Mouse (Mus musculus) yolk sac, embryonic 10.5 days (tissue): ENCODE data around the gene Bex3.
A peak's percentile ranks its signal among the peaks of the same experiment; 100 is the strongest.
"Not testable (repeated sequence)": the region's sequence is repeated elsewhere in the genome, so short reads cannot be mapped to it uniquely, and the experiment has no call there.

Experiments
- DNase-seq: peaks from one replicate; pipeline ENCODE4 v3.0.0-alpha.2; 2017; ENCODE audit warnings: low spot score

Gene Bex3

GRCm38 (mm10) chrX:136269743-136270392, at the start of gene Bex3:
TSS of gene Bex3 (plus strand) at chrX:136270253.
- not testable (repeated sequence) for DNase-seq

DNA sequence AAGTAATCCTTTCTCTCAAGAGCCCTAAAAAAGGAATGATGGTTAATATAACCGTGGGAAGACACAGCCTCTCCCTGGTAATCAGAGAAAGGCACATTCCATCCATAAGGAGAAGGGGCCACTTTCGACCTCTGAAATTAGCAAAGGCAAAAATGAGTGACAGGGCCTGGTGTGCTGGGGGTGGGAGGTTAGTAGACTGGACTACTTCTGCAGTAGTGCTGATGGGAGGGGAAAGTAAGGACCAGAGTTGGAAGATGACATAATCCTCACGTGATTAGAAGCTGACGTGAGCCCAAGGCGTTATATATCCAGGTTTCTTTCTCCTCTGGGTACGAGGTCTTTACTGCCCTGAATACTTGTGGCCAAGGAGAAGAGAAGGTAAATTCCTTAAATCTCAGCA, 46.3 kb upstream of the Bex3 start:
- no peak for DNase-seq

- no peak for DNase-seq
Measured at GRCm38 (mm10) chrX:136227768-136228167, 42.3 kb upstream of the Bex3 start.

DNA sequence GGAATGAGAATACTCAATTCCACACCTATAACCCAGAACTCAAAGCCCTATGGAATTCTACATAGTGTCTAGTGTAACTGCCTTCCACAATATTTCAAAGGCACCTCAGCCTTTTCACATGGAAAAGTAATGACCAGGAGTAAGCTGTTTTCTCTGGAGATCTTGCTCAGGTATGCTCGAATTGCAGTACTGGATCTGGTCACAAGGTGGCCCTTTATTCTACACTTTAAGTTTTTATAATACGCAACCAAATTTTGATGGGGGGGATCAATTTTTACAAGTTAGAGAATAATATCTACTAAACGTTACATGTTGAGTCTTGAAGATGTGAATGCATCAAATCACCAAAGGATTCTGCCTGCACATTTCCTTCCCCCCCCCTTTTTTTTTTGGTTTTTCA, 31.9 kb upstream of the Bex3 start:
- DNase-seq = no peak

DNA sequence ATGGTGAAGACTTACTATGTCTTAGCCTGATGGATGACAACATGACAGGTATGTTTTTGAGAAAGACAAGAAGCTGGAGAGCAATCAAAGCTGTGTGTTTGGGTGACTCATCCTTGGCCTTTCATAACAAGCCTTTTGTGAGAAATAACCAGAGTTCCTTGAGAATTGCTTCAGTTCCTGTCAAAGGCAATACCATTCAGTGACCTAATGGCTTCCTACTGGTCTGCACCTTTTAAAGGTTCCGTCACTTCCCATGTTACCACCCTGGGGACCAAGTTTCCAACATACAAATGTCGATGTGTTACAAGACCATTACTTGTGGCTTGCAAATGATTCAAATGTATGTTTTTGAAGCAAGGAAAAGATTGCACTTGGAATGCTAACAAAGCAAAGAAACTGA, 26.9 kb upstream of the Bex3 start:
- no peak for DNase-seq

DNA sequence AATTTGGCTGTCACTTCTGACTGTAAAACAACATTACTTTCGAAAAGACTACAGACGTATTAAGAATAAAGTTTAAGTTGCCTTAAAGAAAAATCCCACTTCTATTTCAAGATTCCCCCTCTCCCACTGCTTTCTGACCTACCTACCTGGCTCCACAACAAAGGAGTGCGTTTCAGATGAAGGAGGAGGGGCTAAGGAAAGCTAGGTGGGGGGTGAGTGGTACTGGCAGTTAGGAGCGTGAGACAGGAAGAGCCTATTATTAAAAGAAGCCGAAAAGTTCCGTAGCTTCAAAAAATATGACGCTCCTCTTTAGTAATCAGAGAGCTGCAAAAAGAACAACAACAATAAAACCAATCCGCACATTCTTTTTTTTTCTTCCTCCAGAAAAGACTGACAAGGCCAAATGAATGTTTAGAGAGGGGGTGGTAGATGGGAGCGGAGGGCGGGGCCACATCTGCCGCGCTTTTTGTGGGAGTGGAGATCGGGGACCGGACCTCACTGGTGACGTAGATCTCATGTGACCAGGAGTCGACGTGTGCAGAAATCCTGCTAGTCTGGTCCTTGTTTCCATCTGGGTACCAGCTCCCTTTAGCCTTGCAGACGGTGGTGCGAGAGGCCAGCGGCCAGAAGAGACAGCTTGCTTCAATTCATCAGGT, 25.4 kb upstream of the Bex3 start, which contains the start of gene Tceal9:
Gene Tceal9 (plus strand): TSS at position 506 of the 656 bp plus-strand sequence.
- peak; percentile 86 for DNase-seq

DNA sequence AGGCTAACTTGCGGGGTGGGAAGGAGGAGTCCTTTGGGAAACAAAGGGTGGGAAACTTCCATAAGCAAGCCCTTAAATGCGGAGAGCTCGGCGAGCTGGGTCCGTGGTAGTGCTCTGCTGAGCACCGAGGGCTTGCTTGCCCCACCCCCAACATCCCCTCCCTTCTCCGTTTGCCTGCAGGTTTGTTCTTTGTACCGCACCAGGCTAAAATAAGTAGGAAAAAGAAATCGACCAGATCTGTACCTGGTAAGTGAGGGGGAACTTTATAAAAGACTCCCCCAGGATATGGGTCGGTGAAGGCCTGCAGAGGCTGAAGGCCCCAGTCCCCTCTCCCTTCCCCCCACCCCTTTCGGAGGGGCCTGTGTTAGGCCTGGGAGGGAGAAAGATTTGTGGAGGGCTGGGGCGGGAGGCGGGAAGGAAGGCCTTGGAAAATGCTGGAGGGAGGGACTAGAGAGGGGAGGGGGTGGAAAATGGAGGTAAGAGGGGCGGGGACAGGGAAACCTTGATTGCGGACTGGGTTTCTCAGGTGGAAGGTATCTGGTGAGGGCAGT, 24.5 kb upstream of the Bex3 start:
- peak; percentile 84 for DNase-seq

DNA sequence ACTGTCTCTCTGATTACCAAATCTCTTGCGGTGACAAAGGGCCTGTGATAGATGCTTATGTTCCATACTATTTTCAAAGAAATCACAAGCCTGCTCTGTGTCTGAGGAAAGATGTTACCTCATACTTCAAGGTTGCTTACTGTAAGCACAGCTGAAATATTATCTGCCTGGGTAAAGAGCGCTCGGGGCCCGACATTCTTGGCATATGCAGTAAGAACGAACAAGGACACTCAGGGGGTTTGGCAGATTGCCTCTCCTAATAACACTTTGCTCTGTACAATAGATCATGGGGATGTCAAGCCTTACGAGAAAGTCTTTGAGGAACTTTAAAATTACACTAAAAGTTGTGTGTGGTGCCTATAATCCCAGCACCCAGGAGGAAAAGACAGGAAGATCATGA, 21.2 kb upstream of the Bex3 start:
- no peak for DNase-seq

- DNase-seq = no peak
Measured at GRCm38 (mm10) chrX:136249671-136250070, 20.4 kb upstream of the Bex3 start.

DNA sequence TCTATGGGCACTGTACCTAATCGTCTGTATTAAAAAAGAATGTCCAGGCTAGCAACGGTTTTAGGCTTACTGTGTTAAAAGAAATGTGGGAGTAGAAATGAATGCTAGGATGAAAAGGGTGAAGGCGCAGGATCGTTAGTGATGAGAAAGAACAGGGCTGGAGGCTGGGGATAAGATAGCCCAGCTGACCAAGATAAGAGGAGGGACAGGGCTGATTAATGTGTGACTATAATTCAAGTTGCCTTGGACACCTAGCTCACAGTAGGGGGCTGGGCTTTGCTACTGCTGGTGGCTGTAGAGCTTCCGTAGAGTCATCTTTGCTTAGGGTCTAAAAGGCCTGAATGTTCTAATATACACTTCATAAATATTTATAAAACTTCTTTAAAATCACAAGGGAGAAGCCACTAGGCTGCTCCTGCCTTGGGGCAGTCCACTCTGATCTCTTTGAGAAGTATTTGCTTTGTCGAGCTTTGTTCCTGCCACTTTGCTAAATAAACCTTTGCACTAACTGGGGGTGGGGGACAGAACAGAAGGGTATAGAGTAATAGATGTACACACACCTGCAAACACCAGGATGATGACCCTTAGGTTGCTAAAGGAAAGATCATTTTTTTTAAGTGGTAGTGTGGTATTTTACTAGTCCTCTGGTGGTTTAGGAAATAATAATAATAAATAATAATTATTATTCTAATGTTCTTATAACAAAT, 17.9 kb upstream of the Bex3 start:
- peak; percentile 53 for DNase-seq

GRCm38 (mm10) chrX:136267720-136268119, 2.3 kb upstream of the Bex3 start:
- DNase-seq = no peak

DNA sequence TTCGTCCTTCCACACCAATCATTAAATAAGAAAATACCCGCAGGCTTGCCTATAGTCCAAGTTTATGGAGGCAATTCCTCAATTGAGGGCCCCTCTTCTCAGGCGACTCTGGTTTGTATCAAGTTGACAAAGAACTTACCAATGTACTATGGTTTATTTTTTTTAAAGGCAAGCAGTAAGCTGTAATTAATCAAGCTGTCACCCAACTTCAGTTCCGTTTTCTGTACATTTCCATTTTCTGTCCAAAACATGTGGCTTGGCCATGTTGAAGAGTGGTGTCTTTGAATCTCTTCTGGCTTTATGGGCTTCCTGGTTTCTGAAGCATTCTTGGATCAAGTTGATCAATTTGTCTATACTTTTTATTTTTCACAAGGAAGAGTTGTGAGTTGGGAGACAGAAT, 1.9 kb upstream of the Bex3 start:
- DNase-seq = no peak

DNA sequence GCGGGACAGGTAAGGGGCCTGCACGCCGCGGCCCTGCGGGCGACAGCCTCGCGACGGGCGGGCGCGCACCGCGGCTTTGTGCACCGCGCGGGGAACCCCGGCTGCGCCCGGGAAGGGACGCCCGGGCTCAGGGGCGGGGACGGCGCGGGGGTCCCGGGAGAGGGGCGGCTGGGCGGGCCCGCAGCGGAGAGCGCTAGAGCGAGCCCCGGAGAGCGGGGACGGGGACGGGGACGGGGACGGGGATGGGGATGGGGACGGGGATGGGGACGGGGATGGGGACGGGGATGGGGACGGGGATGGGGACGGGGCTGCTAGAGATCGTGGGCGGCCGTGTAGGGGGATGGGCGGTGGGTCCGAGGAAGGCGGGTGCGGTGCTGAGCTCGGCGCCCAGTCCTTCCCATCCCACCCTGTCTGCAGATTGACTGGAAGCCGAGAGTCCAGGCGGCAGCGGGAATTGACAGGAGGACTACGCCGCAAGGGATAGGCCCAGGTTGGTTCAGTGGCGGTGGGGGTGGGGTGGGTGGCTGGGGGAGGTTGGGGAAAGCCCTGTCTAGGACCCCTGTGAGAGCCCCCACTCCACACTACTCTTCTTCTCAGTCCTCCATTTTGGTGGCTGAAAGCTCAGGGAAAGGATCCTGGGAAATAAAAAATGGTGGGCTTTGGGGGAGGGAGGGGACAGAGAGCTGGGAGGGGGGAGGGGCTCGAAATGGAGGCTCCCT, 499 bp downstream of the Bex3 start:
- DNase-seq = peak; percentile 34

DNA sequence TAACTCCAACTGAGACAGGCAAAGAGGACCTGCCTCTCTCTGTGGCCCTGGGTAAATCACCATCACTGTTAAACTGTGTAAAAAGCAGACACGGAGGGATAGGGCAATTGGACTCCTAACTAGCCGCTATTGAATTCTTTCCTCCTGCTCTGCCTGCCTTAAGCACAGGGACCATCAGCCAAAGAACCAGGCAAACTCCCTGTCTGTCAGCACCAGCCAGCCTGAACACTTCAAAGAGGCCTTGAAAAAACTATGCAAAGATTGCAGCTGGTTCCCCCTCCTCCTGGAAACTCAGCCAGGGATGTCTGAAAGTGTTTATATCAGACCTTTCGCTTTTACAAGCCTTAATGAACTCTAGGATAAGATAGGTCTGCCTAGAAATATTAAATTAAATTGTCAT, 4.5 kb downstream of the Bex3 start:
- DNase-seq = no peak

DNA sequence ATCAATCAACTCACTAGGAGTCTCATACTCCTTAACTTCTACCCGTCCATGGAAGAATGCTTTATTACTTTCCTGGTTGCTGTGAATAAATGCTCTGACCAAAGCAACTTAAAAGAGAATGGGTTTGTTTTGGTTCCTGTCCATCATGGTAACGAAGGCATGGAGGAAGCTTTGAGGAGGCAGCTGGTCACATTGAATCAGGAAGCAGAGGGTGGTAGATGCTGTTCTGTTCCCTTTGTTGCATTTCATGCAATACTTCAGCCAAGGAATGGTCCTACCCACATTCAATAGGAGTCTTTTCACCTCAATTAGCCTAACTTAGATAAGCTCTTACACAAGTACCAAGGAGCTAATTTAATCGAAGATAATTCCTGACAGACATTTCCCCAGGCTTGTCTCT, 5.3 kb downstream of the Bex3 start:
- DNase-seq = no peak

DNA sequence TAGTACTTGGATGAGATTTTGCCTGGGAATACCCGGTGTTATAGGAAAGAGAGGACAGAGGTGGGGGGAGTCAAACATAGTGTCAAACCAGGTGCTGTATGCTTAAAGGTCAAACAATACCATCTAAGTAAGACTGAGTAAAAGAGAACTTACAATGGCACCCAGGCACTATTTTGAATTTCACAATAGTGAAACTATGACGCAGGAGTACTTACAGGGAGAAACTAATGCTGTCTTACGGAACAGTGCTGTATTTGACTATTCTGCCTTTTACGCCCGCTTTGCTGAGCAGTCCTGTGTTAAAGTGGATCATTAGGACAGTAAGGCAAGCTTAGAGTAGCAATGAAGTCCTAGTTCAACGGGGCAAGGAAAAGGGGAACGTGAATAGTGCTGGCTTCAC, 7.5 kb downstream of the Bex3 start:
- no peak for DNase-seq

- DNase-seq = no peak
Measured at GRCm38 (mm10) chrX:136278401-136278800, 8.3 kb downstream of the Bex3 start.

DNA sequence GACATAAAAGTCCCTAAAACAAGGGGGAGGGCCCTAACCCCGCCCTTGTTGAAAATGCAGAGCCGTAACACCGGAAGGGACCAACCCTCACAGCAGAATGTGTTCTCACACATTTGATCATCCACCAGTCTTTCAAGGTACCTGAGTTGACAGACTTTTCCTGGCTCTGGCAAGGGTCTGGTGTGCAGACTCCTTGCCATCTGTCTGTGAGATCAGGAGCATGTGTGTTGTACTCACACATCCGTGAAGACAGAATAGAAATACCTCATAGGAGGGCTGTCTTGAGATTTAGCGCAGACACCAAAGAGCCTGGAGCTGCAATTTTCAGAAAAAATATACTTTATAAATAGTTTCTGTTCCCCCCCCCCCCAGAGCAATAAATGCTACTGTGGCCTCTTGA, 9.4 kb downstream of the Bex3 start:
- no peak for DNase-seq

DNA sequence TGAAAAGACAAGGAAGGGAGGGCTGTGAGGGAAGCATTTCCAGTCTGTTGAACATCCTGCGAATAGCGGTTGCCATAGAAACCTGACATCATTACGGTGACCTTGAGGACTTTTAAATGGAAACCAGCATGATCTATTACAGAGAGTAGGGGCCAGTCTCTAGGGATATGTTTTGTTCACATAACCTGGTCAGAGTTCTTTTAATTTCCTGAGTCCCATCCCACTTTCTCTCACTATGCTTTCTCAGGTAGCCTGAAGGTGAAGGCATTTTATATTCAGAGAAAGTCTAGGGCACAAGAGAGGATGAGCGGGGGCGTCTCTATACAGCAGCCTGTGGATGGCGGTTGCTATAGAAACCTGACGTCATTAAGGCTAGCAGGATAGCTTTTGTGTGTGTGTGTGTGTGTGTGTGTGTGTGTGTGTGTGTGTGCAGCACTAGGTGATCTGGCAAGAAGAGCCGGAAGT, 20.8 kb downstream of the Bex3 start:
- no peak for DNase-seq

- DNase-seq = no peak
Measured at GRCm38 (mm10) chrX:136304295-136304694, 34.2 kb downstream of the Bex3 start.

- DNase-seq = no peak
Measured at GRCm38 (mm10) chrX:136306196-136306595, 36.1 kb downstream of the Bex3 start.

GRCm38 (mm10) chrX:136313303-136313702, 43.2 kb downstream of the Bex3 start:
- DNase-seq = no peak
